Mouse (Mus musculus): ENCODE data around the gene Zfand3.

- no peak for TF ChIP-seq CTCF (conservative IDR thresholded peaks at IDR 0.05 in 1 of 2, IDR thresholded peaks at IDR 0.05 in 1 of 2; ENCODE audit: low read depth in 2 of 2, low read length in 2 of 2)
- TF ChIP-seq MEF2A (IDR thresholded peaks at IDR 0.05; ENCODE audit: borderline replicate concordance, low read depth, low read length): no peak
- TF ChIP-seq UBTF (IDR thresholded peaks at IDR 0.05; ENCODE audit: low read depth, low read length): no peak
- TF ChIP-seq JUND (conservative IDR thresholded peaks at IDR 0.05; ENCODE audit: low read depth, low read length): no peak
- TF ChIP-seq EP300 (IDR thresholded peaks at IDR 0.05; ENCODE audit: low read length): no peak
These were observed 14.5 kb downstream of the Zfand3 start for GRCm38 (mm10) chr17:30018927-30019610.
